Mouse (Mus musculus) lung, adult 2 months (tissue): Measurements from ENCODE around the gene Gap43.

Experiments used
- CTCF ChIP-seq: fragments of 200-500 bp; IDR thresholded peaks from 2 replicates; pipeline ENCODE4 v1.5.1; 2011; ENCODE audit warnings: mild to moderate bottlenecking, low read length, control low read depth; ENCODE audit not compliant: insufficient read depth
- POLR2A ChIP-seq: fragments of 200-500 bp; IDR thresholded peaks from 2 replicates; pipeline ENCODE4 v1.6.1; 2011; ENCODE audit warnings: low read depth, mild to moderate bottlenecking, control low read depth, low read length, borderline replicate concordance; ENCODE audit errors: extremely low read depth

GRCm38 (mm10) chr16:42380641-42381040, 40.2 kb upstream of the Gap43 start:
- TF ChIP-seq POLR2A (no peak), CTCF (no peak)
